Mouse (Mus musculus) CD4-positive helper T cell, adult 2 months (primary cell): Measurements from ENCODE around the gene Rfc2.
"Not testable (repeated sequence)": the region's sequence is repeated elsewhere in the genome, so short reads cannot be mapped to it uniquely, and the experiment has no call there.

ENCODE experiments used
- DNase-seq: peaks from one replicate; pipeline ENCODE4 v3.0.0-alpha.2; 2012; ENCODE audit warnings: low read depth, missing footprints, low spot score

Rfc2 gene

GRCm38 (mm10) chr5:134648976-134649375 lies 67.8 kb downstream of the Rfc2 start:
- DNase-seq = not testable (repeated sequence)

DNA sequence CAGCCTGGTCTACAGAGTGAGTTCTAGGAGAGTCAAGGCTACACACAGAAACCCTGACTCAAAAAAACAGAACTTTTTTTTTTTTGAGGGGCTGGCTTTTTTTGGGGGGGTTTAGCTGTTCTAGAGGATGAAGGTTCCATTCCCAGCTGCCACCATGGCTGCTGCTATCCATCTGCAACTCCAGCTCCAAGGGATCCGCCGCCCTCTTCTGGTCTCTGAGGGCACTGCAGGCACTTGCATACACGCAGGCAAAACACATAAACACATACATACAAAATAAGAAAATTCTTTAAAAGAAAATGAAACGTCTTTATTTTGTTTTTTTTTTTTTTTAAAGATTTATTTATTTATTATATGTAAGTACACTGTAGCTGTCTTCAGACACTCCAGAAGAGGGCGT lies 69.8 kb downstream of the Rfc2 start:
- DNase-seq = peak; percentile 47
